Mouse (Mus musculus) myocyte (in vitro differentiated cells): Measurements from ENCODE around the gene Tmem139.

Experiments used
- CEBPB ChIP-seq: IDR thresholded peaks from 2 replicates; pipeline ENCODE4 v1.6.1; 2011; ENCODE audit warnings: mild to moderate bottlenecking, moderate library complexity; ENCODE audit not compliant: poor library complexity, insufficient read depth, severe bottlenecking
- E2F4 ChIP-seq: IDR thresholded peaks from one replicate; pipeline ENCODE4 v1.6.1; 2011; ENCODE audit warnings: mild to moderate bottlenecking, control low read depth, moderate library complexity; ENCODE audit not compliant: insufficient read depth
- MAX ChIP-seq: IDR thresholded peaks from one replicate; pipeline ENCODE4 v1.6.1; 2011; ENCODE audit warnings: low read depth, mild to moderate bottlenecking, control low read depth
- MYOD1 ChIP-seq, 3 experiments: IDR thresholded peaks; one replicate each; pipeline ENCODE4 v1.6.1; 2011; ENCODE audit warnings: control low read depth in 2 of 3, low read depth in 2 of 3, mild to moderate bottlenecking in 2 of 3, moderate library complexity in 1 of 3; ENCODE audit not compliant: insufficient read length in 2 of 3, control insufficient read depth in 1 of 3
- MYOG ChIP-seq, 3 experiments: IDR thresholded peaks; one replicate each; pipeline ENCODE4 v1.6.1; 2011; ENCODE audit warnings: control low read depth in 2 of 3, low read depth in 2 of 3, mild to moderate bottlenecking in 2 of 3; ENCODE audit not compliant: insufficient read length in 2 of 3, control insufficient read depth in 1 of 3, insufficient read depth in 1 of 3
- POLR2A ChIP-seq: IDR thresholded peaks from one replicate; pipeline ENCODE4 v1.6.1; 2011; ENCODE audit warnings: low read depth, mild to moderate bottlenecking, control low read depth, moderate library complexity; ENCODE audit not compliant: insufficient read length
- POLR2AphosphoS2 ChIP-seq: IDR thresholded peaks from one replicate; pipeline ENCODE4 v1.6.1; 2011; ENCODE audit warnings: low read depth, control low read depth; ENCODE audit not compliant: insufficient read length
- REST ChIP-seq: IDR thresholded peaks from one replicate; pipeline ENCODE4 v1.6.1; 2011; ENCODE audit warnings: mild to moderate bottlenecking, control low read depth, moderate library complexity; ENCODE audit not compliant: insufficient read depth, insufficient read length
- SRF ChIP-seq: IDR thresholded peaks from one replicate; pipeline ENCODE4 v1.6.1; 2011; ENCODE audit warnings: low read depth; ENCODE audit not compliant: control insufficient read depth, insufficient read length
- TCF12 ChIP-seq: IDR thresholded peaks from one replicate; pipeline ENCODE4 v1.6.1; 2011; ENCODE audit warnings: mild to moderate bottlenecking, control low read depth; ENCODE audit not compliant: poor library complexity, insufficient read depth, severe bottlenecking
- TCF3 ChIP-seq: IDR thresholded peaks from one replicate; pipeline ENCODE4 v1.6.1; 2011; ENCODE audit warnings: low read depth, control low read depth; ENCODE audit not compliant: insufficient read length
- USF1 ChIP-seq: IDR thresholded peaks from one replicate; pipeline ENCODE4 v1.6.1; 2011; ENCODE audit warnings: low read depth, mild to moderate bottlenecking, control low read depth, moderate library complexity

- TF ChIP-seq USF1 (no peak), POLR2A (no peak), MAX (no peak), CEBPB (no peak), POLR2AphosphoS2 (no peak), MYOD1 (IDR thresholded peaks at IDR 0.05; ENCODE audit: control insufficient read depth in 1 of 3, insufficient read length in 2 of 3, low read depth in 2 of 3) (no peak), E2F4 (no peak), MYOG (IDR thresholded peaks at IDR 0.05; ENCODE audit: control insufficient read depth in 1 of 3, insufficient read depth in 1 of 3, insufficient read length in 2 of 3, low read depth in 2 of 3) (no peak), TCF3 (no peak), TCF12 (no peak), SRF (no peak), REST (no peak)
These were observed 3.9 kb downstream of the Tmem139 start for GRCm38 (mm10) chr6:42265391-42266330.
